8 mouse cellular contexts compared by ENCODE assay signal in the genomic region with DNA sequence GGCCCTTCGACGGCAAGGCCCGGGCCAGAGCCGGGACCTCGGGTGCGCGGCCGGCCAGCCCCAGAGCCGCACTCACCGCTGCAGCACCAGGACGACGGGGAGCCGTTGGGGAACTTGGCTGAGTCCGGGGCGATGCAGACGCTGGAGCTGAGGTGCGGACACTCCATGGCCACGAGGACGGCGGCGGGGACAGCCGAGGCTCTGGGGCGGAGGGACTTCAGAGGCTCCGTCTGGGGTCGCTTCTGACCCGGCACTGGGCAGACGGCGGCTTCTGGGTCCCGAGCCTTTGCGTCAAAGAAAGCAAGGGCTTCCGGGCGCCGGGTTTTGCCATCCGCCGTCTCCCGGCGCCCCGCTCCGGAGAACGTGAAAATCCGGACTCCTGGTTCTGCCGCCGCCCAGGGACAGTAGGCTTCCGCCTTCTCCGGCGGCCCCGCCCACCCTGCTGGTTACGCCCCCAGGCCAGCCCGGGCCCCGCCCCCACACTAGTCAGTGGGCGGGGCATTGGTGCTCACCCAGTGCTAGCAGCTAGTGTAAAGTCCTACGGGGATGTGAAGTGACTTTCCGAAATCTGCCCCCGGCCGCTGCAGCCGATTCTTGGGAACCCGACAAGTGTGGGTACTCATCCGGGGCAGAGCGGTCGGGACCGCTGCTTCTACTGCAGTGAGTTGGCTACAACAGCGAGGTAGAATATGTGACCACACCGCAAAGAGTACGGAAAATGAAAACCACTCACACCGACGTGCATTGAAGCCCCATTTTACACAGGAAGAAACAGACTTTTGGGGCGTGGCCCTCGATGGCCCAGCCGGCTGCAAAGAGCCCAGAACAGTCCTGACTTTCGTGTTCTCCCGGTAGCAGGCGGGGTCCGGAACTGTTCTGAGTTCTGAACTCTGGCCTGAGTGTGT. TPM values are rescaled to one million over a fixed set of nuclear protein-coding genes. Genes with fewer than 3 reads are reported as not detected.
DNase-seq lines count a peak whose midpoint lies in the region; ATAC-seq lines count a peak whose summit lies in the region.

A gene (minus strand): TSS at position 435 of the 905 bp plus-strand sequence.

- peak within 1 kb of the TSS; percentile 89 for H3K27ac ChIP-seq in hindbrain, embryonic 16.5 days (ENCODE audit: low read depth, low read length)
- H3K27ac ChIP-seq in macrophage: peak within 1 kb of the TSS; percentile 89

- H3K36me3 ChIP-seq in hindbrain, embryonic 16.5 days (ENCODE audit: control insufficient read depth, insufficient read depth, low read length): no peaks in the 10 kb centered on the region
- no peaks in the 10 kb centered on the region for H3K36me3 ChIP-seq in macrophage (ENCODE audit: inconsistent target)

- DNase-seq in T-cell, adult 2 months (ENCODE audit: low spot score): peak; percentile 94
- DNase-seq in cerebellum, postnatal 36 days: peak; percentile 96 to 98
- DNase-seq in gastrocnemius, adult 18-20 months (ENCODE audit: low spot score): peak; percentile 95
- peak; percentile 91 to 92 for DNase-seq in left cerebral cortex, adult 18-20 months (ENCODE audit: low spot score in 2 of 2)
- peak; percentile 92 for DNase-seq in right cerebral cortex, adult 18-20 months
- peak; percentile 87 for DNase-seq in urinary bladder, postnatal 10 days (ENCODE audit: low spot score)

- peak; percentile 92 for ATAC-seq in hindbrain, embryonic 16.5 days

- peak within 1 kb of the TSS; percentile 80 for H3K4me3 ChIP-seq in hindbrain, embryonic 16.5 days (ENCODE audit: low read length)
- H3K4me3 ChIP-seq in macrophage (ENCODE audit: inconsistent target): peak within 1 kb of the TSS; percentile 80

- H3K27me3 ChIP-seq in hindbrain, embryonic 16.5 days (replicated peaks; ENCODE audit: control insufficient read depth, insufficient read depth, low read length): no peaks in the 10 kb centered on the region

- peak within 1 kb of the TSS; percentile 95 for H3K9ac ChIP-seq in hindbrain, embryonic 16.5 days (ENCODE audit: low read depth, low read length)

- H3K4me1 ChIP-seq in hindbrain, embryonic 16.5 days (ENCODE audit: control insufficient read depth, insufficient read depth, low read depth, low read length): peaks cover 21% of the 10 kb centered on the region

- peak within 1 kb of the TSS; percentile 76 for H3K4me2 ChIP-seq in hindbrain, embryonic 16.5 days (ENCODE audit: low read length)

- peaks cover 42% of the 10 kb centered on the region for H3K79me2 ChIP-seq in macrophage (ENCODE audit: inconsistent target)

- H3K9me3 ChIP-seq in hindbrain, embryonic 16.5 days (ENCODE audit: control insufficient read depth, low read length): no peaks in the 10 kb centered on the region

- under 1% methylated on average over 52 of the region's 73 CpGs for WGBS in hindbrain, embryonic 16.5 days
- 0% methylated on average over 69 of the region's 73 CpGs for WGBS in macrophage (ENCODE audit: missing documents)

RNA-seq across cellular contexts. Expression of the gene that starts here (rescaled TPM):
- total RNA-seq in gastrocnemius, adult 18-20 months (2021): 10 to 100 TPM; 10.1 to 11.0 TPM
- polyA plus RNA-seq in hindbrain, embryonic 16.5 days (2015; fragmentation: Nextera tagmentation; extraction: Ambion mirVana): 50.6 and 50.9 TPM in 2 replicates
- total RNA-seq in left cerebral cortex, adult 18-20 months (2021): 10 to 100 TPM; 38.3 to 38.5 TPM
- 100 to 1,000 TPM in 2 of 26 experiments, 10 to 100 TPM in 24; 58.9 to 102 (median 79.8) TPM for total RNA-seq in macrophage (2018; cell fraction: chromatin; rRNA removed)
- 10 to 100 TPM; 17.1 to 31.7 (median 25.2) TPM for total RNA-seq in macrophage (2018; cell fraction: cytosol; rRNA removed)
- 10 to 100 TPM; 28.6 to 60.1 (median 44.0) TPM for total RNA-seq in macrophage (2018; cell fraction: nucleus; rRNA removed)
- 14.6 to 26.5 TPM (median 21.3 TPM) in 3 replicates for polyA plus RNA-seq in macrophage (2018)

Comparison
In these comparisons a context has a peak if more than half of its experiments do, and no peak if none do; other contexts are left out.
1. Peak in every context shown above with its lines: DNase-seq, ATAC-seq, H3K4me3 ChIP-seq and H3K27ac ChIP-seq.